Mouse (Mus musculus) liver, embryonic 14.5 days (tissue): Measurements from ENCODE around the gene Galnt2. TPM values are rescaled to one million over a fixed set of nuclear protein-coding genes. Genes with fewer than 3 reads are reported as not detected.

Experiments used
- ATAC-seq: fragments of 200-750 bp; cut with Nextera tagmentation; 2 replicates; pipeline ENCODE4 v1.8.0; 2017; ENCODE audit warnings: moderate number of reproducible peaks, mild to moderate bottlenecking, moderate library complexity; ENCODE audit not compliant: insufficient read depth
- DNase-seq, 3 experiments: peaks; one replicate each; pipeline ENCODE4 v3.0.0-alpha.2; 2012 to 2013; ENCODE audit warnings: low read depth in 3 of 3, low spot score in 3 of 3
- H3K27ac ChIP-seq: fragments of 300-500 bp; sonication (generic); 2 replicates; pipeline ENCODE4 v1.5.1; 2014; ENCODE audit warnings: moderate library complexity, mild to moderate bottlenecking, control low read depth, inconsistent platforms
- H3K27me3 ChIP-seq: fragments of 300-500 bp; sonication (generic); 2 replicates; pipeline ENCODE4 v1.6.1; 2014; ENCODE audit warnings: mild to moderate bottlenecking, low read length, moderate library complexity; ENCODE audit not compliant: control insufficient read depth, insufficient read depth
- H3K36me3 ChIP-seq: fragments of 300-500 bp; sonication (generic); replicated peaks from 2 replicates; pipeline ENCODE4 v1.6.1; 2014; ENCODE audit warnings: low read depth; ENCODE audit not compliant: control insufficient read depth, insufficient read depth
- H3K4me1 ChIP-seq, 2 experiments: fragments of 200-500 bp in 1 of 2; fragments of 300-500 bp in 1 of 2; sonication (generic) in 1 of 2; replicated peaks; 2 replicates each; pipeline ENCODE4 v1.6.1; 2012 to 2014; ENCODE audit warnings: antibody characterized with exemption in 1 of 2, inconsistent platforms in 1 of 2, low read length in 1 of 2; ENCODE audit not compliant: control insufficient read depth in 2 of 2, insufficient read depth in 2 of 2
- H3K4me2 ChIP-seq: fragments of 300-500 bp; sonication (generic); 2 replicates; pipeline ENCODE4 v1.6.1; 2014; ENCODE audit warnings: low read depth, mild to moderate bottlenecking, control low read depth, moderate library complexity
- H3K4me3 ChIP-seq, 2 experiments: fragments of 200-500 bp in 1 of 2; fragments of 300-500 bp in 1 of 2; sonication (generic) in 1 of 2; 2 replicates each; pipeline ENCODE4 v1.5.1; 2012 to 2014; ENCODE audit warnings: low read depth in 2 of 2, low read length in 2 of 2, mild to moderate bottlenecking in 2 of 2, control low read depth in 1 of 2, inconsistent platforms in 1 of 2, moderate library complexity in 1 of 2; ENCODE audit not compliant: insufficient read depth in 1 of 2
- H3K9ac ChIP-seq: fragments of 300-500 bp; sonication (generic); replicated peaks from 2 replicates; pipeline ENCODE4 v1.6.1; 2014; ENCODE audit warnings: mild to moderate bottlenecking, control low read depth, moderate library complexity
- H3K9me3 ChIP-seq: fragments of 300-500 bp; sonication (generic); 2 replicates; pipeline ENCODE4 v1.6.1; 2016; ENCODE audit warnings: low read length, mixed read lengths; ENCODE audit not compliant: control insufficient read depth
- CTCF ChIP-seq: IDR thresholded peaks from 2 replicates; pipeline ENCODE4 v1.5.1; 2016; ENCODE audit warnings: antibody characterized with exemption, low read depth, control low read depth
- EP300 ChIP-seq: IDR thresholded peaks from 2 replicates; pipeline ENCODE4 v1.6.1; 2016; ENCODE audit warnings: antibody characterized with exemption, low read depth
- WGBS: fragments of 180-500 bp; shearing (Covaris S2); extraction: QIAGEN DNeasy Blood & Tissue Kit; methylation state at CpG from one replicate; pipeline ENCODE4 v1.1.7; 2014; ENCODE audit not compliant: insufficient replicate concordance; 5-methylcytosine and 5-hydroxymethylcytosine counted together
- polyA plus RNA-seq, 2 experiments: library from polyadenylated mRNA; depleted of rRNA in 1 of 2; stranded (reverse) in 1 of 2; unstranded in 1 of 2; fragments of >200 nt; fragmentation: Nextera tagmentation in 1 of 2; extraction: Ambion mirVana in 1 of 2; gene quantifications; 2 replicates each; pipeline versions ENCODE4 v1.2.1 to v1.2.3; 2012 to 2014

The Galnt2 gene
- polyA plus RNA-seq, 2 experiments = 6.6 to 19.2 TPM

GRCm38 (mm10) chr8:124289481-124290050, 58.4 kb downstream of the Galnt2 start:
- Histone ChIP-seq H3K27me3 (no peaks in the 10 kb centered on the region), H3K4me2 (no peak overlapping the region), H3K4me1 (peaks cover 0 to 5% of the 10 kb centered on the region in 2 experiments; a peak in 3 of 4 replicates), H3K27ac (no peak overlapping the region), H3K9me3 (no peaks in the 10 kb centered on the region), H3K4me3 (no peak overlapping the region), H3K9ac (no peak overlapping the region), H3K36me3 (no peaks in the 10 kb centered on the region)
- DNase-seq (no peak), ATAC-seq (no peak)
- TF ChIP-seq CTCF = no peak
- no peak for TF ChIP-seq EP300
- WGBS = 73% methylated on average over 5 of the region's 5 CpGs

- TF ChIP-seq CTCF = peak; percentile 56
- TF ChIP-seq EP300 = no peak
- H3K27ac ChIP-seq = no peak overlapping the region
- WGBS = 79% methylated on average over 9 of the region's 9 CpGs
- no peak overlapping the region for H3K4me3 ChIP-seq
- H3K4me1 ChIP-seq = peaks cover 0 to 11% of the 10 kb centered on the region in 2 experiments; a peak in 3 of 4 replicates
- no peaks in the 10 kb centered on the region for H3K9me3 ChIP-seq
- no peak for ATAC-seq
- H3K9ac ChIP-seq = no peak overlapping the region
- no peaks in the 10 kb centered on the region for H3K36me3 ChIP-seq
- H3K27me3 ChIP-seq = no peaks in the 10 kb centered on the region
- no peak overlapping the region for H3K4me2 ChIP-seq
- no peak for DNase-seq
Observed at GRCm38 (mm10) chr8:124290911-124291691, 59.9 kb downstream of the Galnt2 start.

- WGBS = 84% methylated on average over 5 of the region's 5 CpGs
- ATAC-seq (no peak), DNase-seq (no peak)
- Histone ChIP-seq H3K4me3 (no peak overlapping the region), H3K27ac (no peak overlapping the region), H3K9ac (no peak overlapping the region), H3K4me1 (peaks cover 0 to 11% of the 10 kb centered on the region in 2 experiments; a peak in 3 of 4 replicates), H3K4me2 (no peak overlapping the region), H3K27me3 (no peaks in the 10 kb centered on the region), H3K36me3 (no peaks in the 10 kb centered on the region), H3K9me3 (no peaks in the 10 kb centered on the region)
- TF ChIP-seq CTCF (no peak), EP300 (no peak)
Observed at GRCm38 (mm10) chr8:124291693-124292092, 60.5 kb downstream of the Galnt2 start.

- Histone ChIP-seq H3K4me2 (no peak overlapping the region), H3K9me3 (no peaks in the 10 kb centered on the region), H3K27ac (no peak overlapping the region), H3K27me3 (no peaks in the 10 kb centered on the region), H3K4me3 (no peak overlapping the region), H3K36me3 (no peaks in the 10 kb centered on the region), H3K4me1 (peaks cover 0 to 11% of the 10 kb centered on the region in 2 experiments; a peak in 3 of 4 replicates), H3K9ac (no peak overlapping the region)
- no peak for ATAC-seq
- 57% methylated on average over 9 of the region's 9 CpGs for WGBS
- DNase-seq = no peak
- no peak for TF ChIP-seq CTCF
- no peak for TF ChIP-seq EP300
Observed at GRCm38 (mm10) chr8:124292965-124293364, 61.8 kb downstream of the Galnt2 start.

- ATAC-seq (peak; percentile 51; the same call in 1 of the 2 replicates), DNase-seq (no peak)
- Histone ChIP-seq H3K27me3 (no peaks in the 10 kb centered on the region), H3K27ac (no peak overlapping the region), H3K4me2 (no peak overlapping the region), H3K9ac (no peak overlapping the region), H3K36me3 (no peaks in the 10 kb centered on the region), H3K4me3 (no peak overlapping the region), H3K4me1 (peaks cover 0 to 19% of the 10 kb centered on the region in 2 experiments; a peak in 3 of 4 replicates), H3K9me3 (no peaks in the 10 kb centered on the region)
- TF ChIP-seq CTCF (no peak), EP300 (no peak)
- WGBS = 14% methylated on average over 6 of the region's 6 CpGs
Observed at GRCm38 (mm10) chr8:124294425-124294824, 63.2 kb downstream of the Galnt2 start.
